ENCODE assay signal across 8 mouse cellular contexts in genomic region chr3:59321278-59321876, GRCm38 (mm10). TPM values are rescaled to one million over a fixed set of nuclear protein-coding genes. Genes with fewer than 3 reads are reported as not detected.
DNase-seq lines count a peak whose midpoint lies in the region; ATAC-seq and TF ChIP-seq lines count a peak whose summit lies in the region.

No protein-coding gene starts in this region.

- no peak overlapping the region for H3K4me3 ChIP-seq in forebrain, embryonic 11.5 days (ENCODE audit: low read depth, low read length)
- H3K4me3 ChIP-seq in liver, postnatal 0 days (ENCODE audit: low read depth, low read length) = no peak overlapping the region
- H3K4me3 ChIP-seq in neural tube, embryonic 15.5 days (replicated peaks) = no peak overlapping the region

- H3K9ac ChIP-seq in forebrain, embryonic 11.5 days (ENCODE audit: low read length) = no peak overlapping the region
- H3K9ac ChIP-seq in liver, postnatal 0 days (replicated peaks) = no peak overlapping the region
- H3K9ac ChIP-seq in neural tube, embryonic 15.5 days (replicated peaks) = no peak overlapping the region

- peak; percentile 72; the same call in 1 of the 2 replicates for TF ChIP-seq CTCF in brain, embryonic 14.5 days (IDR thresholded peaks at IDR 0.05; ENCODE audit: borderline replicate concordance, extremely low read depth, insufficient read depth, insufficient read length)
- peak; percentile 75 for TF ChIP-seq CTCF in liver, postnatal 0 days (IDR thresholded peaks at IDR 0.05; ENCODE audit: low read depth)

- ATAC-seq in forebrain, embryonic 11.5 days (replicated peaks; ENCODE audit: low FRiP score) = no peak; the same call in 1 of the 2 replicates
- ATAC-seq in inflammation-experienced regulatory T-cells, adult 6 months = peak; percentile 46
- ATAC-seq in liver, postnatal 0 days = no peak
- ATAC-seq in neural tube, embryonic 15.5 days (ENCODE audit: low FRiP score) = peak; percentile 65

- no peak for TF ChIP-seq EP300 in liver, postnatal 0 days (IDR thresholded peaks at IDR 0.05; ENCODE audit: low read depth)

- H3K27me3 ChIP-seq in forebrain, embryonic 11.5 days (ENCODE audit: control insufficient read depth, insufficient read depth, low read length) = no peaks in the 10 kb centered on the region
- no peaks in the 10 kb centered on the region for H3K27me3 ChIP-seq in liver, postnatal 0 days (ENCODE audit: insufficient read depth, low read length)
- no peaks in the 10 kb centered on the region for H3K27me3 ChIP-seq in neural tube, embryonic 15.5 days (replicated peaks)

- DNase-seq in 3134 (ENCODE audit: extremely low read depth, insufficient read length, low spot score) = peak; percentile 16
- peak; percentile 75 for DNase-seq in CD4-positive, CD25-positive, alpha-beta regulatory T cell, adult 2 months (ENCODE audit: low read depth, low spot score)
- DNase-seq in brain, embryonic 14.5 days (ENCODE audit: low read depth) = peak; percentile 79
- peak; percentile 59 for DNase-seq in forebrain, embryonic 11.5 days (ENCODE audit: low spot score)
- peak; percentile 63 for DNase-seq in liver, postnatal 0 days
- DNase-seq in Muller cell, postnatal 12 days (ENCODE audit: inconsistent ontology term) = no peak

- no peak for TF ChIP-seq POLR2A in brain, embryonic 14.5 days (IDR thresholded peaks at IDR 0.05; ENCODE audit: borderline replicate concordance, extremely low read depth, insufficient read depth, insufficient read length, poor library complexity, severe bottlenecking)

- H3K36me3 ChIP-seq in forebrain, embryonic 11.5 days (ENCODE audit: control insufficient read depth, insufficient read depth, low read length) = no peaks in the 10 kb centered on the region; the same call in 1 of the 2 replicates
- no peaks in the 10 kb centered on the region for H3K36me3 ChIP-seq in liver, postnatal 0 days (replicated peaks; ENCODE audit: insufficient read depth, low read length)
- H3K36me3 ChIP-seq in neural tube, embryonic 15.5 days = peaks cover 12% of the 10 kb centered on the region

- no peaks in the 10 kb centered on the region for H3K4me1 ChIP-seq in forebrain, embryonic 11.5 days (replicated peaks; ENCODE audit: control insufficient read depth, insufficient read depth, low read length)
- no peaks in the 10 kb centered on the region for H3K4me1 ChIP-seq in liver, postnatal 0 days (ENCODE audit: insufficient read depth)
- H3K4me1 ChIP-seq in neural tube, embryonic 15.5 days = no peaks in the 10 kb centered on the region

- 45% methylated on average over 7 of the region's 7 CpGs for WGBS in forebrain, embryonic 11.5 days
- WGBS in liver, postnatal 0 days (ENCODE audit: insufficient replicate concordance) = 36% methylated on average over 7 of the region's 7 CpGs
- 47% methylated on average over 7 of the region's 7 CpGs for WGBS in neural tube, embryonic 15.5 days

- no peak overlapping the region for H3K27ac ChIP-seq in forebrain, embryonic 11.5 days (ENCODE audit: low read depth, low read length)
- H3K27ac ChIP-seq in liver, postnatal 0 days (ENCODE audit: low read depth) = no peak overlapping the region
- H3K27ac ChIP-seq in neural tube, embryonic 15.5 days (replicated peaks) = no peak overlapping the region

- no peak overlapping the region for H3K4me2 ChIP-seq in forebrain, embryonic 11.5 days (ENCODE audit: low read depth, low read length, severe bottlenecking)
- H3K4me2 ChIP-seq in liver, postnatal 0 days (ENCODE audit: low read depth, low read length) = no peak overlapping the region
- no peak overlapping the region for H3K4me2 ChIP-seq in neural tube, embryonic 15.5 days

- H3K9me3 ChIP-seq in forebrain, embryonic 11.5 days (ENCODE audit: control insufficient read depth, low read length) = no peaks in the 10 kb centered on the region
- H3K9me3 ChIP-seq in liver, postnatal 0 days (ENCODE audit: low read length) = no peaks in the 10 kb centered on the region
- no peaks in the 10 kb centered on the region for H3K9me3 ChIP-seq in neural tube, embryonic 15.5 days (replicated peaks)

RNA-seq across cellular contexts. Expression of gene Igsf10, which starts 22.8 kb away (rescaled TPM):
- polyA plus RNA-seq in brain, embryonic 14.5 days (2012; rRNA removed) = 2.3 and 4.8 TPM in 2 replicates
- polyA plus RNA-seq in forebrain, embryonic 11.5 days (2014; fragmentation: Nextera tagmentation; extraction: Ambion mirVana) = 3.1 and 3.2 TPM in 2 replicates
- not detected for polyA plus RNA-seq in inflammation-experienced regulatory T-cells, adult 6 months (2017; shearing (Covaris generic))
- polyA plus RNA-seq in liver, postnatal 0 days (2015; fragmentation: Nextera tagmentation; extraction: Ambion mirVana) = 0.32 and 0.41 TPM in 2 replicates
- polyA plus RNA-seq in neural tube, embryonic 15.5 days (2015; fragmentation: Nextera tagmentation; extraction: Ambion mirVana) = 3.0 and 4.3 TPM in 2 replicates

RNA-seq across cellular contexts. Expression of gene P2ry12, which starts 58.7 kb away (rescaled TPM):
- polyA plus RNA-seq in brain, embryonic 14.5 days (2012; rRNA removed) = 6.6 and 6.7 TPM in 2 replicates
- polyA plus RNA-seq in forebrain, embryonic 11.5 days (2014; fragmentation: Nextera tagmentation; extraction: Ambion mirVana) = 1.9 and 2.0 TPM in 2 replicates
- under 1 TPM in 2 of 3 experiments, not detected in 1; 0.31 to 0.44 TPM for polyA plus RNA-seq in inflammation-experienced regulatory T-cells, adult 6 months (2017; shearing (Covaris generic))
- polyA plus RNA-seq in liver, postnatal 0 days (2015; fragmentation: Nextera tagmentation; extraction: Ambion mirVana) = 3.0 and 3.3 TPM in 2 replicates
- 8.1 and 8.6 TPM in 2 replicates for polyA plus RNA-seq in neural tube, embryonic 15.5 days (2015; fragmentation: Nextera tagmentation; extraction: Ambion mirVana)

Comparison
In these comparisons a context has a peak if more than half of its experiments do, and no peak if none do; other contexts are left out.
1. ATAC-seq: peak in inflammation-experienced regulatory T-cells, adult 6 months (single experiment) and neural tube, embryonic 15.5 days (single experiment); none in forebrain, embryonic 11.5 days (single experiment) and liver, postnatal 0 days (single experiment).